Mouse (Mus musculus): Measurements from ENCODE around the gene Zbtb49. TPM values are rescaled to one million over a fixed set of nuclear protein-coding genes. Genes with fewer than 3 reads are reported as not detected.

The Zbtb49 gene
- polyA plus RNA-seq (2012; rRNA removed), result 9.3 and 11.5 TPM in 2 replicates

GRCm38 (mm10) chr5:38220328-38220912 lies at the start of gene Zbtb49, which contains the start of gene Lyar:
TSS of gene Zbtb49 (minus strand) at chr5:38220457.
TSS of gene Lyar (plus strand) at chr5:38220470.
- DNase-seq (ENCODE audit: low read depth), result no peak

GRCm38 (mm10) chr5:38260107-38260682 lies 39.9 kb upstream of the Zbtb49 start, which contains the start of gene Tmem128:
TSS of gene Tmem128 (plus strand) at chr5:38260185.
- DNase-seq (ENCODE audit: low read depth), result peak; percentile 14

GRCm38 (mm10) chr5:38259455-38260106 lies 39.3 kb upstream of the Zbtb49 start:
- no peak for DNase-seq (ENCODE audit: low read depth)

DNA sequence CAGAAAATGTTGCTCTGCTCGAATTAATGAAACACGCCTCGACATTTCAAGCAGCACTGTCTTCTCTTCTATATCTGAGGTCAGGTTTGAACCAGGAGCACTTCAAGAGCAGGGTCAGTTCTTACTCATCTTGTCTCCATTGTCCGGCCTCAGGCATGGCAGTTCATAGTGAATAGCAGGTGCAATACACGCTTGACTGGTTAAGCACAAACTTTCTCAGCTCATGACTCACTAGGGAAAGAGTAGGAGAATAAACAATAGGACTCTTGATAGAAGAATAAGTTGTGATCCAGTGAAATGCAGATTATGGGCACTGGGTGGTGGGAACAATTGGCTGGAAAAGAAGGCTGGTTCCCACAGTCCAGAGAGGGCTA lies 38.5 kb upstream of the Zbtb49 start:
- DNase-seq (ENCODE audit: low read depth), result peak; percentile 3

DNA sequence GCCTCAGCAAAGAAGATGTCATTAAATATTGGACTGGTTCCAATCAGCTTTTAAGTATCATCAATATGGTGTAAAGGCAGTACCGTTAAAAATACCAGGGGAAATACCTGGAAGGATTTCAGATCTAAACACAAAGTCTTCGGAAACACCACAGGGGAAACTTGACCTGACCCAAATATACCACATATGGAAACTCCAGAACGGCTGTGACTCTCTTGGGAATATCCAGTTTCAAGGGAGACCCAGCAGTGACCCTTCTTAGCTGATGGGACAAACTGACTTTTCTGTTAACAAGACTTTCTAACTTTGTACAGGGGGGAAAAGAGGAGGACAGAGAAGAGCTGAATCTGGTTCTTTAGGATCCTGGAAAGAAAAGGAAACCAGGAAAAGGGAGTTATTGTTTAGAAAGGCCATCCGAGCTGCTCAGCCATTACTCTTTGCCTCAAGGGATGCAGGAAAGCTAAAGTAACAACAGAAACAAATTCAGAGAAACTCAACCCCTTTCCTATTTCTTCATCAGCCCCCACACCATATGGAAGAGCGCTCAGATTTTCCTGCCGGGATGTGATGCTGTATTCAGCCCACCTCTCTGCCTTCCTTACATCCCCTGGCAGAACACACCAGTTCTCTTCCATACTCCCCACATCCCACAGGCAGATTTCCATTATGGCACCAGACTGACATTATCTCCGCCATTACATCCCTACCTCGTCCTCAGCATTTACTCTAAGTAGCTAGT lies 37.9 kb upstream of the Zbtb49 start:
- DNase-seq (ENCODE audit: low read depth), result no peak

- DNase-seq (ENCODE audit: low read depth), result no peak
These were observed 36.3 kb upstream of the Zbtb49 start for GRCm38 (mm10) chr5:38256551-38256950.

DNA sequence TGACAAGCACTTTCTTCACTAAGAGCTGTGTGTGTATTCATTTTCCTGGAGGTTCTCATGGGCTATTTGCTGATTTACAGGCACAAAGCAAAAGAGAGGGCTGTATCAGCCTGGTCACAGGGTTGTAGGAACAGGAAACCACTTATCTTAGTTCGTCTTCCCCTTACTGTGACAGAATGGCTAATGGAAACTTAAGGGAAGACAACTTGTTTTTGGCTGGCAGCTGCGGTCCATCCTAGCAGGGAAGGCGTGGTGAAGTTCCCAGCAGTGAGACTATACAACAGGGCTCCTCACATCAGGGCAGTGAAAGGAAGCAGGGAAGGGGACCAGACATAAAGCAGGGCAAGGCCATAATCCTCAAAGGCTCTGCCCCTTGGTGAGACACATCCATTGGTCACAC lies 35.4 kb upstream of the Zbtb49 start:
- no peak for DNase-seq (ENCODE audit: low read depth)

DNA sequence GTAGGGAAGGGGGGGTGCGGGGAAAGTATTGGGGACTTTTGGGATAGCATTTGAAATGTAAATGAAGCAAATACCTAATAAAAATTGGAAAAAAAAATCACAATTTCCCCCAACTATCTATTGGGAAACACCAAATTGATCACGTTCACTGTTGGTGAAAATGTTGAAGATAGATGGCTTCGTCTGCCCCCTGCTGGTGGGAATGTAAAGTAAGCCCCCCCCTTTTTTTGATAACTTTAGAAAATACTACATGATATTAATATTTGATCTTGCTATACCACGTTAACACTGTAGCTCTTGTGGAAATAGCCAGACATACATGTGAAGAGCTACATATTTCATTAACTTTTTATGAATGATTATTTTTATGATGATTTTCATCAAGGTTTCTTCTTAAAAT lies 34.9 kb upstream of the Zbtb49 start:
- no peak for DNase-seq (ENCODE audit: low read depth)

DNA sequence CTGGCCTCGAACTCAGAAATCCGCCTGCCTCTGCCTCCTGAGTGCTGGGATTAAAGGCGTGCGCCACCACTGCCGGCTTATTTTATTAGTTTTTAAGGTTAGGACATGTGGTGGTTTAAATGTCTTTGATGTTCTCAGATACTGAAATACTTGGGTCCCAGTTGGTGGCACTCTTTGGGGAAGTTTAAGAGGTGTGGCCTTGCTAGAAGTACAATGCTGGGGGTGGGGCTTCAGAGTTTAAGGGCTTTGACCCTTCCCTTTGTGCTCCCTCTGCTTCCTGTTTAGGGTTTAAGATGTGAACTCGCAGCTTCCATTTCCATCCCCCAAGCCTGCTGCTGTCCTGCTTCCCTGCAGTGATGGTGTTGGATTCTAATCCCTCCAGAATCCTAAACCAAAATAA lies 21.7 kb upstream of the Zbtb49 start:
- DNase-seq (ENCODE audit: low read depth), result no peak

DNA sequence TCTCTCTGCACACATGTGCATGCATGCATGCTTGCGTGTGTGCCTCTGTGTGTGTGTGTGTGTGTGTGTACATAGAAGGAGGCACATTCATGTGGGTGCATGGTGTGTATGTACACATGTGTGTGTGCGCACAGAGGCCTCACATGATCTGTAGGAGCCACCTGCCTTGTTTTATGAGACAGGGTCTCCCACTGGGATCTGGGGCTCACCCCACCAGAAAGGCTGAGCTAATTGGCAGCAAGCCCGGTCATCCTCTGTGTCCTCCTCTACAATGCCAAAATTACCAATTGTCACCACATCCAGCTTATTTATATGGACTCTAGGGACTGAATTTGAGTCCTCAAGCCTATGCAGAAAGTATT lies 21.2 kb upstream of the Zbtb49 start:
- no peak for DNase-seq (ENCODE audit: low read depth)

- no peak for DNase-seq (ENCODE audit: low read depth)
These were observed 20.6 kb upstream of the Zbtb49 start for GRCm38 (mm10) chr5:38240727-38241472.

- no peak for DNase-seq (ENCODE audit: low read depth)
These were observed 16.4 kb upstream of the Zbtb49 start for GRCm38 (mm10) chr5:38236627-38237026.

DNA sequence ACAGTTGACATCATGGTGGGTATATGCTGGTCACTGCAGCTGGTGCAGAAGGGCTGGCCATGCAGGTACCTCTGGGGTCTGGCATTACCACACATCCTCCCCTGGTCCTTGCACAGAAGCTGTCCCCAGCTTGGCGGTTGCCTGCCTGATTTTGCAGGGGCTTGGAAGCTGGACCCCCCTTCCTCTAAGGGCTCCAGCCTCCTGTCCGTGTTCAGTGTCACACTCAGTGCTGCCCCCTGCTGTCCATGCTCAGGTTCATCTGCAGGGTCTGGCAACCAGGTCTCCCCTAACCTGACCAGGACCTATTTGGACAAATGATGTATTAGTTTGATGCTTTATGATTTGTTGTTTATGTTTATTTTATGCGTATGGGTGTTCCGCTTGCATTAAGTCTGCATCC lies 15.2 kb upstream of the Zbtb49 start:
- no peak for DNase-seq (ENCODE audit: low read depth)

- DNase-seq (ENCODE audit: low read depth), result no peak
These were observed 418 bp downstream of the Zbtb49 start for GRCm38 (mm10) chr5:38219771-38220307.

- no peak for DNase-seq (ENCODE audit: low read depth)
These were observed 7.2 kb downstream of the Zbtb49 start for GRCm38 (mm10) chr5:38213009-38213408.

DNA sequence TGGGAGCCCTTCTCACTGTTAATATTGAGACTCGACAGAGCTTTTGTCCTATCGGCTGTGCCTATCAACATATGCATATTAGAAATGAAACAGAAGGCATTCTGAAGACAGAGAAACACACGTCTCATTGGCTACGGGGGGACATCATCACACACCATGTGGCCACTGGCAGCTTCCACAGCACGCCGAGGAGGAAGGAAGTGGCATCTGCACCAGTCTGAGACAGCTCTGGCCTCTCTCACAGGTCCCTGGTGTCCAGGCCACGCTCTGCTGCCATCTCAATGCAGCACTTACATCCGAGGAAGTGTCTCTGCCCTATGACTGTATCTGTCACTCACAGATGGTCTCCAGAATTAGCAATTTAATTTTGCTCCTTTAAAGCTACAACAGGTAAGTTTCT lies 8.6 kb downstream of the Zbtb49 start:
- DNase-seq (ENCODE audit: low read depth), result no peak

DNA sequence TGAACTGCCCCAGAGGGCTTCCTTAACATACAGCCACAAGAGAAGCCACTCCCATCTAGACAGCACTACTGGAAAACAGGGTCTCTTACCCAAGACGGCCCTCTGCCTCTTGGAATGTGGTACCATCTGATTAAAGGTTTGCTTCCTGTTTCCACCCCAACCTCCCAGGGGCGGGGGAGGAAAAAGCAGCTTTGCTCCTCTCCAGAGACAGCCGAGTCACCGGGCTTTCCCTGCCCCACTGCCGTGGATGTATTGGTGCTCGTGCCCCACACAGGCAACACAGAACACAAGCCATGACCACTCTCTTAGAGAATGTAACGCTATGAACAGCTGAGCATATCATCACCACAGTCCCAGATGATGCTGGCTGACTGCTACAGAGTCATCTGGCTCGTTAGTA lies 11.3 kb downstream of the Zbtb49 start:
- DNase-seq (ENCODE audit: low read depth), result no peak

- no peak for DNase-seq (ENCODE audit: low read depth)
These were observed 14.9 kb downstream of the Zbtb49 start for GRCm38 (mm10) chr5:38205303-38205726.

DNA sequence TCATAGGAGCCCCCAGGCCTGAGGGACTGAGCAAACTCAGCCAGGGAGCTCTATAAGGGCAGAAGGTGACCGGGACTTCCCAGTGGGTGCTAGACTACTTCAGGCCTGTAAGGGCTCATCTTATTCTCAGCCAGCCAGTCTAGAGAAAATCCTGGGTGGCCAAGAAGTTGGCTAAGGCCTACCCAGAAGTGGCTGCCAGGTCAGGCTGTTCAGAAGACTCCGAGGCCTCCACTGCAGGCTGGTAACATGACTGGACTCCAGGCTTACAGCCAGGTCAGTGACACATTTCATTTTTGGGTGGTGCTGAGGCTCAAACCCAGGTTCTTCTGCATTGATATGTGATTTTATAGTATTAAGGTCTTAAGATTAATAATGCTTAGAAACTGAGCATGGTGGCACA lies 20.6 kb downstream of the Zbtb49 start:
- DNase-seq (ENCODE audit: low read depth), result no peak

GRCm38 (mm10) chr5:38197482-38197823 lies 22.8 kb downstream of the Zbtb49 start:
- no peak for DNase-seq (ENCODE audit: low read depth)

DNA sequence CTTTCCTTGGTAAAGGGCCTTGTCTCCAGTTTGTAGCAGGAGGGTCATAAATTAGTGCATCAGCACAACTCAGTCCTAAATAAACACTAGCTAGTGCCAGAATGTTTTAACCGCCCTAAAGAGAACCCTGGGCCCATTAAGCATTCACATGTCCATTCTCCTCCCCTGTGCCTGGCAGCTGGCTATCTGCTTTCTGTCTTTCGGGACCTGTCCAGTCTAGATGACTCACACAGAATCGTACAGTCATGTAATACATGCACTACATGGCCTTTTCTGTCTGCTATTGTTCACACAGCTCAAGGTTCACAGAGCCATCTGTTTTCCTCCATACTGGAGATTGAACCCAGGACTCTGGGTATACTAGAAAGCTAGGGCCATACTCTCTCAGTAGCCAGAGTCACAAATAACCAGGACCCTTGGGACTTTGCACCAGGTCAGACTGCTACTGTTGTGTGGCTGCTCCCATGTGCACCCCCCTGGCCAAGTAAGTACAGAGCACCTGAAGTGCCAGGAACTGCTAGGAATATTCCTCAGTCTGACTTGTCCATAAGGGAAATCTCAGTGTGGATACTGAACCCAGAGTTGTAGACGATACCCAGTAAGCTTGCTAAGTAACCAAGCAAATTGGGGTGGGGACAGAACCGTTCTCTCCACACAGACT lies 23.3 kb downstream of the Zbtb49 start:
- no peak for DNase-seq (ENCODE audit: low read depth)

Data from gonadal fat pad, adult 2 months (tissue).